Mouse (Mus musculus): Measurements from ENCODE around the gene Lrrc61.

Lrrc61 gene

GRCm38 (mm10) chr6:48593158-48594042, 38.8 kb downstream of the Lrrc61 start, which contains the start of the genes Repin1 and Gm44965:
Repin1 (plus strand) TSS chr6:48593883.
Gm44965 (plus strand) TSS chr6:48593941.
- DNase-seq: peak; percentile 96

- DNase-seq: no peak
Observed at GRCm38 (mm10) chr6:48594043-48594738, 39.6 kb downstream of the Lrrc61 start.

- DNase-seq: peak; percentile 41
Observed at GRCm38 (mm10) chr6:48595278-48595677, 40.7 kb downstream of the Lrrc61 start.

- DNase-seq: peak; percentile 31
Observed at GRCm38 (mm10) chr6:48596545-48597232, 42.1 kb downstream of the Lrrc61 start.

- no peak for DNase-seq
Observed at GRCm38 (mm10) chr6:48597233-48597625, 42.6 kb downstream of the Lrrc61 start.

GRCm38 (mm10) chr6:48600594-48600993, 46.0 kb downstream of the Lrrc61 start:
- DNase-seq: no peak

GRCm38 (mm10) chr6:48601271-48602079, 46.9 kb downstream of the Lrrc61 start, which contains the start of gene Zfp775:
Zfp775 (plus strand) TSS chr6:48602063.
- DNase-seq: peak; percentile 98

GRCm38 (mm10) chr6:48602080-48602741, 47.6 kb downstream of the Lrrc61 start:
- no peak for DNase-seq

- no peak for DNase-seq
Observed at GRCm38 (mm10) chr6:48608124-48608523, 53.5 kb downstream of the Lrrc61 start.

- DNase-seq: peak; percentile 41
Observed at GRCm38 (mm10) chr6:48609512-48609911, 54.9 kb downstream of the Lrrc61 start.

- DNase-seq: no peak
Observed at GRCm38 (mm10) chr6:48610657-48611056, 56.1 kb downstream of the Lrrc61 start.

- DNase-seq: no peak
Observed at GRCm38 (mm10) chr6:48613464-48613863, 58.9 kb downstream of the Lrrc61 start.

GRCm38 (mm10) chr6:48614756-48615155, 60.2 kb downstream of the Lrrc61 start:
- DNase-seq: no peak

- no peak for DNase-seq
Observed at GRCm38 (mm10) chr6:48620031-48620430, 65.4 kb downstream of the Lrrc61 start.

Measured in cerebellum, adult 11 months (tissue).